Mouse (Mus musculus): Measurements from ENCODE around the gene Perp.

Gene Perp

DNA sequence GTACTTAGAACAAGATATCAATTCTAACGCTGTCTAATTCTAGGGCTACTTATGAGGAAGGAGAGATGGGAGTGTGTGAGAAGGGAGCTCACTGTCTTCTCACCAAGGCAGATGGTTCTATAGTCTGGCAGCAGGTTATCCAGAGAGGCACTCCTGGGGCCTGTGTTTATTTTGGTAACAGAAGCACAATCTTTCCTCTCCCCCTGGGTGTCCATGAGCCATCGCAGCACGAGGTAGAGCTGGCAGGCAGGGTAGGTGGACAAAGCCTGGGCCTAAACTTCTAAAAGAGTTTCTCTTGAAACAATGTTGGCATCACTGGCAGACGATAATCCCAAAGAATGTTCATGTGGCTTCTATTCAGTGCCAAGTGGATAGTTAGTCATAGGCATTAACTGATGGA is 18.5 kb downstream of the Perp start:
- DNase-seq: peak; percentile 51 to 56

GRCm38 (mm10) chr10:18864753-18865152 is 19.9 kb downstream of the Perp start:
- DNase-seq: no peak

DNA sequence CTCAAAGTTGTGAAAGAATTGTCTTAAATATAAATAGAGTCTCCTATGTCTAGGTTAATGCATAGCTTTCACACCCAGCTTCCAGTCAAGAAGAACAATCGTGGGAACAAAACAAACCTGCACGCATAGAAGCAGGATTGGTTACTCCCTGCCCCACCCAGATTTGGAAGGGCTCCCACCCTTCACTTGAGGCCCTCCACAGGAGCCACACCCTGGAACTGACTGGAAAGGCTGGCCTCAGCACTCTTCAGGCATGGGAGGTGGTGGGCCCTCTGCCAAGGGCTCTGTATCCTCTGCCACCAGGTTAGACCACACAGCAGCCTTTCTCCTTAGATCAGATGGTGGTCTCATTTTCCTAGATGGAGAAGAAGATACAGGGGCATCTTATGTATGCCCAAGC is 26.2 kb downstream of the Perp start:
- DNase-seq: no peak

DNA sequence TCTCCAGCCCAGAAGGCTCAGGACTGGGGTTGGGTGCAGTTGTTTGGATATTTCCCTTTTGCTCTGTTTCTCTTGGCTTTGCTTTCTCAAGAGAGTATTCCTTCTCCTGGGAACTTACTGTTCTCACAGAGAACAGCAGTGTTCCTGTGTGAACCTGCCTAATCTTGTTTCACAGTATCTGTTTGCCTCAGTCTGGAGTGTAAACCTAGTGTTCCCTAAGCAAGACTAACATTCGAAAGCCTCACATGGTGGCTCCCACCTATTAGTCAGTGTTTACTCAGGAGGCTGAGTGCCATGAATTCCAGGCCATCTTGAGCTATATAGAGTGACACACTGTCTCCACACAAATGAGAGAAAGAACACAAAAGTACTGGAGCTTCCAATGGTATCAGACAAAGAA is 31.4 kb downstream of the Perp start:
- no peak for DNase-seq

- no peak for DNase-seq
Measured at GRCm38 (mm10) chr10:18878111-18878510, 33.3 kb downstream of the Perp start.

- no peak for DNase-seq
Measured at GRCm38 (mm10) chr10:18879160-18879559, 34.3 kb downstream of the Perp start.

GRCm38 (mm10) chr10:18879690-18880089 is 34.9 kb downstream of the Perp start:
- no peak for DNase-seq

DNA sequence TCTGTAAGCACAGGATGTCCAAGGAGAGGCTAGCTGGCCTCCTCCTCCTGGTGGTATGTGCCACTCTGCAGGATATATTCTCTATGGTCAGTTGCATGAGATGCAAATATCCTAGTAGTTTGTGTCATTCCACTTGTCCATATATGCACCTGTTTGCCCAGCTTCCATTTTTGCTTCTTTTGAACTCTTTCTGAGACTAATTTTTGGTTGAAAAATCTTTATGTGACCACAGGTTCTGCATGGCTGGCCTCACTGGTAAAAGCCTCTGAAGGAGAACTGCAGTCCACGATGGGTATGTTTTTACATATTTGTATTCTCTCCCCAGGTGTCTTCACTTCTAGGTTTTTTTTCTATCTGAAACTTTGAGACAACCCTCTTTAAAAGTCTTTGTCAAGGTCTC is 37.4 kb downstream of the Perp start:
- DNase-seq: no peak

GRCm38 (mm10) chr10:18886918-18887625 is 42.3 kb downstream of the Perp start:
- peak; percentile 57 to 71 for DNase-seq

DNA sequence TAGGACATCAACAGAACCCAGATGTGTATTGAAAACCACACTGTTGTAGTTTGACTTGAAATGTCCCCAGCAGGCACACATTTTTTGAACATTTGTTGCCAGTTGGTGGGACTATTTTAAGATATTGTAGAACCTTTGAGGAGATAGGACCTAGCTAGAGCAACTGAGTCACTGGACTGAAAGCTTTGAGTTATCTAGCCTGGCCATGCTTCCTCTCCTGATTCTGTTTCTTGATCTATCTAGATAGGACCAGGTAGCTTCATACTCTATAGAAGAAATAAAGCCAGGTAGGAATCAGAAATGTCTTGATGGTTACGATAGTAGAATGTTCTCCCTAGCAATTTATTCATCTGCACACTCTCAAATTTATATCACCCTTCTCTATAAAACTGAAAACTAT is 43.9 kb downstream of the Perp start:
- DNase-seq: no peak

GRCm38 (mm10) chr10:18889255-18889654 is 44.4 kb downstream of the Perp start:
- DNase-seq: no peak

DNA sequence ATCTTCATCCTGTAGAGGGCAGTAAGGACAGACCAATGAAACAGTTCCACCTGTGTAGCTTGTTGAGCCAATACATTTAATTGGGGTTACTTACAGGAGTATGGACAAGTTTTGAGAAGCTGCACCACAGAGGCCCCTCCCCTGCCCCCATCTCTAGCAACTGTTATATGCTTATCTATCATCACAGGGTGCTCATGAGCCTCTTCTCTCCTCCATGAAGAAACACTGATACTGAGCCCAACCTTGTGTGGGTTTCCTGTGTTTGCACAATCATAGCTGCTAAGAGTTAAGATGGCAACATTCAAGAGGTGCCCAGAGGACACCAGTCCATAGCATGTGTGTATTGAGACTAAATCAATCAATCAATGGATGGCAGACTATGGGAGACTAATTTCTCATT is 46.3 kb downstream of the Perp start:
- DNase-seq: no peak

DNA sequence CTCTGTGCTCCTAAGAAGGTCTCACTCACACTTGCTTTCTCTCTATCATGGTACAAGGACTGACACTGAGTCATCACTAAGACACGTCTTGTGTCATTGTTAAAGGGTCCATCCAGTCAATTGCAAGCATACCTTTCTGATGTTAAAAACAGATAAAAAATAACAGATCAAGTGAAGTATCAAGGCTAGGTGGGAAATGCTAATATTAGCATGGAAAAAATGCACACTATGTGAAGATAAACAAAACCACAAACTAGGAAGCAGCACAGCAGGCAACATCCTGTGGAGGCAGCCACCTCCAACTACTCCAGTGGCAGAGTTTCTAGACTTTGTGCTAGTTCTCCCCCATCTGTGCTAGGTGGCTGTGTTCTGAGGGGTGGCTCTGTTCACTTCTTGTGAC is 47.3 kb downstream of the Perp start:
- DNase-seq: no peak

GRCm38 (mm10) chr10:18894259-18895166 is 49.7 kb downstream of the Perp start:
- DNase-seq: peak in 1 of 2 experiments; percentile 8

DNA sequence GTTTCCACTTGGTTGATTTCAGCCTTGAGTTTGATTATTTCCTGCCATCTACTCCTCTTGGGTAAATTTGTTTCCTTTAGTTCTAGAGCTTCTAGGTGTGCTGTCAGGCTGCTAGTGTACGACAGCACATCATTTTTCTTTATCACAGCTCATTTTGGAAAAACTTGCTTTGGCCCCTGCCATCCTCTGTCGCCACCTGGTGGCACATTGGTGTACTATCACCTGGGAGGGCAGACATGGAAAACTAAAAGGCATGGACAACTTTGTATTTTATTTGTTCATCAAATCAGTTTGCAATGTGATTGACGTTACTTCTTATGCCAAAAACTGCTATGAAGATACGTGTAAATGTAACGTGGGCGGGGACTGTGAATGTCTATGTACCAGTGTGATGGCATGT is 59.3 kb downstream of the Perp start:
- peak; percentile 56 to 75 for DNase-seq

All from cerebellum, postnatal 25 days (tissue).